Mouse (Mus musculus): ENCODE results near the gene Cldn15. TPM values are rescaled to one million over a fixed set of nuclear protein-coding genes. Genes with fewer than 3 reads are reported as not detected.

The Cldn15 gene
- total RNA-seq, 2 experiments from 2014 or later = 2.5 to 2.6 TPM

- DNase-seq = peak; percentile 77
Observed at GRCm38 (mm10) chr5:136982338-136982930, 16.0 kb downstream of the Cldn15 start.

- DNase-seq = no peak
Observed at GRCm38 (mm10) chr5:136984828-136985227, 18.4 kb downstream of the Cldn15 start.

- peak; percentile 95 for DNase-seq
Observed at GRCm38 (mm10) chr5:136986695-136987137, 20.3 kb downstream of the Cldn15 start, which contains the start of gene Plod3. Plod3 (plus strand) TSS chr5:136987019.

GRCm38 (mm10) chr5:136987138-136987933 lies 20.9 kb downstream of the Cldn15 start:
- DNase-seq = peak; percentile 74

- DNase-seq = no peak
Observed at GRCm38 (mm10) chr5:136987934-136988271, 21.5 kb downstream of the Cldn15 start, which contains the start of gene Znhit1. Znhit1 (minus strand) TSS chr5:136988021.

- DNase-seq = peak; percentile 38
Observed at GRCm38 (mm10) chr5:136988420-136988819, 22.0 kb downstream of the Cldn15 start.

- no peak for DNase-seq
Observed at GRCm38 (mm10) chr5:136989801-136990200, 23.4 kb downstream of the Cldn15 start.

GRCm38 (mm10) chr5:136999449-136999848 lies 33.0 kb downstream of the Cldn15 start:
- no peak for DNase-seq

GRCm38 (mm10) chr5:137000612-137001011 lies 34.2 kb downstream of the Cldn15 start:
- DNase-seq = no peak

GRCm38 (mm10) chr5:137007276-137007675 lies 40.9 kb downstream of the Cldn15 start:
- no peak for DNase-seq

- DNase-seq = peak; percentile 60
Observed at GRCm38 (mm10) chr5:137009988-137010387, 43.6 kb downstream of the Cldn15 start.

- DNase-seq = no peak
Observed at GRCm38 (mm10) chr5:137012401-137012950, 46.1 kb downstream of the Cldn15 start.

- no peak for DNase-seq
Observed at GRCm38 (mm10) chr5:137015913-137016312, 49.5 kb downstream of the Cldn15 start.

- no peak for DNase-seq
Observed at GRCm38 (mm10) chr5:137024318-137024717, 57.9 kb downstream of the Cldn15 start.

- DNase-seq = peak; percentile 88
Observed at GRCm38 (mm10) chr5:137025132-137025531, 58.7 kb downstream of the Cldn15 start.

Small RNA genes lying within 50 kb of the gene (microRNA-seq; reads per million reads assigned to microRNA genes)
- 7.5 to 14.9 reads per million in 2 experiments for gene Mir702

Other genes with a start within 250 kb of the Cldn15 start
- gene Col26a1, start 83.4 kb upstream of the Cldn15 start, total RNA-seq (2021) = 10 to 100 TPM; 24.4 to 28.0 TPM
- gene Ift22, start 58.5 kb upstream of the Cldn15 start, total RNA-seq (2021) = 1 to 10 TPM; 7.3 to 8.3 TPM
- gene Fis1, start 13.3 kb upstream of the Cldn15 start, total RNA-seq (2021) = 100 to 1,000 TPM; 151 to 154 TPM
- 10 to 100 TPM; 21.3 to 33.5 TPM for gene Plod3, start 20.4 kb downstream of the Cldn15 start, total RNA-seq (2021)
- gene Znhit1, start 21.4 kb downstream of the Cldn15 start, total RNA-seq (2021) = 10 to 100 TPM; 39.8 to 41.8 TPM
- under 1 TPM; 0.21 to 0.45 TPM for gene Vgf, start 59.8 kb downstream of the Cldn15 start, total RNA-seq (2021)
- gene Ap1s1, start 79.5 kb downstream of the Cldn15 start, total RNA-seq (2021) = 10 to 100 TPM; 33.4 to 37.0 TPM
- 1 to 10 TPM; 2.2 to 2.9 TPM for gene Serpine1, start 105.7 kb downstream of the Cldn15 start, total RNA-seq (2021)
- 10 to 100 TPM in 1 of 2 experiments, 1 to 10 TPM in 1; 9.2 to 14.2 TPM for gene Trim56, start 149.6 kb downstream of the Cldn15 start, total RNA-seq (2021)
- gene Muc3, start 182.7 kb downstream of the Cldn15 start, total RNA-seq (2021) = not detected
- under 1 TPM; 0.23 to 0.59 TPM for gene Muc3a, start 245.8 kb downstream of the Cldn15 start, total RNA-seq (2021)

Data from gastrocnemius, postnatal 10 days (tissue).